Mouse (Mus musculus): ENCODE data around the gene Ucn.

GRCm38 (mm10) chr5:31164878-31165277, 26.2 kb upstream of the Ucn start:
- no peak for TF ChIP-seq CTCF (conservative IDR thresholded peaks at IDR 0.05; ENCODE audit: insufficient read depth, insufficient read length, low read depth, low read length)
- no peak for TF ChIP-seq POLR2A (IDR thresholded peaks at IDR 0.05; ENCODE audit: low read depth, low read length)

Measured in kidney, adult 2 months (tissue).